Mouse (Mus musculus): Measurements from ENCODE around the gene Gsx1. TPM values are rescaled to one million over a fixed set of nuclear protein-coding genes. Genes with fewer than 3 reads are reported as not detected.

The Gsx1 gene
- total RNA-seq, 2 experiments from 2014 or later: not detected

DNA sequence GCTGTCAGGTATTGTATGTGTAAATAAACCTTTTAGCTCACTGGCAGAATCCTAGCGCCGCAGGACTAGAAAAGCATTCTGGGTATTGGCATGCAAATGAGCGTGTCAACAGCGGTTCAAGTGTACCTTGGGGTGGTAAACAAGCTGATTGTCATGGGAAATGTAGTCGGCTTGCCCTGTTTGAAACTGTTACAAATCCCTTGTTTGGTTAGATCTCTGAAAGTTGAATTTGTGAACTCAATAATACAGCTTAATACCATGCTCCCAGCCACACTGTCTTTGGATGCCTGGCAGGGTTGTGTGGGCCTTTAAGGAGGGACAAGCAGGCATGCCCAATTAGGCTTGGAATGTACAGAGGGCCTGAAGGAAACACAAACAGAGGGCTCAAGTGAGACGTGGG is 16.4 kb downstream of the Gsx1 start:
- no peak for DNase-seq (ENCODE audit: low spot score in 2 of 2)

DNA sequence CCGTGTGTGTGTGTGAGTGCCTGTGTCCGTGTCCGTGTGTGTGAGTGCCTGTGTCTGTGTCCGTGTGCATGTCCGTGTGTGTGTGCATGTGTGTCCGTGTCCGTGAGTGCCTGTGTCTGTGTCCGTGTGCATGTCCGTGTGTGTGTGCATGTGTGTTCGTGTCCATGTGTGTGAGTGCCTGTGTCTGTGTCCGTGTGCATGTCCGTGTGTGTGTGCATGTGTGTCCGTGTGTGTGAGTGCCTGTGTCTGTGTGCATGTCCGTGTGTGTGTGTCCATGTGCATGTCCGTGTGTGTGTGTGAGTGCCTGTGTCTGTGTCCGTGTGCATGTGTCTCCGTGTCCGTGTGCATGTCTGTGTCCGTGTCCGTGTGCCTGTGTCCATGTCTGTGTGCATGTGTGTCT is 19.4 kb downstream of the Gsx1 start:
- no peak for DNase-seq (ENCODE audit: low spot score in 2 of 2)

DNA sequence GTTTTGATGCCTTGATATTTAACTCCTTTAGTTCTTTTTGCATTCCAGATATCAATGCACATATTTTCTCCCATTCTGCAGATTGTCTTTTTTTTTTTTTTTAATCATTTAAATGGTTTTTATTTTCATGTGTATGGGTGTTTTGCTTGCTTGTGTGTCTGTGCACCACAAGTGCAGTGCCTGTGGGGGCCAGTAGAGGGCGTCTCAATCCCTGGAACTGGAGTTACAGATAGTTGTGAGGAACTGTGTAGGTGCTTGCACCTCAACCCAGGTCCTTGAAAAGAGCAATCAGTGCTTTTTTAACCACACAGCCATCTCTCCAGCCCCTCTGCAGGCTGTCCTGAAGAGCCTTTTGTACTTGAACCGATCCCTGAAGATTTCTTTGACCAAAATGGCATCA is 20.0 kb downstream of the Gsx1 start:
- DNase-seq (ENCODE audit: low spot score in 2 of 2): no peak

DNA sequence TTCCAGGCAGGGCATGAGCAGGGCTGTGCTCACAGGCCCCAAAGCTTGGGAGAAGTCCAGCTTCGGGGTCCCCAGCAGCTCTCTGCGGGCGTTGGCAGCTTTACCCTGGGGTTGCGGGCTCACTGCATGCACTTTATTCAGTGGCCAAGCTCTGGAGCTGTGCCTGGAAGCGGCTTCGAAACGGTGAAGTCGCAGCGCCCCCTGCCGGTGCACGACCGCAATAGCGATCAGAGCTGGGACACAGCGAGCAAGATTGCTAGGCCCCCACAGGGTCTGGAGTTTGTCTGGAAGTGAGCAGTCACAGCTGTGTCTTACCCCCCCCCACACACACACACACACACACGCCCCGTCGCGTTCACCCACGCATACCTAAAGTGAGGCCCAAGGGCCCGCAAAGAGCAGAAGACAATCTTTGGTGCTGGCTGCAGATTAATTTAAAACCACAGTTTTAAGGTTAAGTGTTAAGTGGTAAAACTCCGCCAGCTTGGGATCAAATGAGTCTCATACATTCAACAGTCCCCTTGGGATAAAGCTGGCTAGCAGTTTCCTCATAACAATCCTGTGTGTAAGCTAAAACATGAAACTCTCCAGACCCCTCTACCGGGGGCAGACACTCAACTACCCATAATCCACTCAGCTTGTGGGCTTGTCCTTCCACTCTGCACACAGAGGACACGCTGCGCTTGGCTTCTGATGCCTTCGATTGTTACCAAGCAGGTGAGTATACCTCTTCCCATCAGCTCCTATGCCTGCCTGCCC is 39.0 kb downstream of the Gsx1 start:
- DNase-seq (ENCODE audit: low spot score in 2 of 2): peak; percentile 73 to 82

DNA sequence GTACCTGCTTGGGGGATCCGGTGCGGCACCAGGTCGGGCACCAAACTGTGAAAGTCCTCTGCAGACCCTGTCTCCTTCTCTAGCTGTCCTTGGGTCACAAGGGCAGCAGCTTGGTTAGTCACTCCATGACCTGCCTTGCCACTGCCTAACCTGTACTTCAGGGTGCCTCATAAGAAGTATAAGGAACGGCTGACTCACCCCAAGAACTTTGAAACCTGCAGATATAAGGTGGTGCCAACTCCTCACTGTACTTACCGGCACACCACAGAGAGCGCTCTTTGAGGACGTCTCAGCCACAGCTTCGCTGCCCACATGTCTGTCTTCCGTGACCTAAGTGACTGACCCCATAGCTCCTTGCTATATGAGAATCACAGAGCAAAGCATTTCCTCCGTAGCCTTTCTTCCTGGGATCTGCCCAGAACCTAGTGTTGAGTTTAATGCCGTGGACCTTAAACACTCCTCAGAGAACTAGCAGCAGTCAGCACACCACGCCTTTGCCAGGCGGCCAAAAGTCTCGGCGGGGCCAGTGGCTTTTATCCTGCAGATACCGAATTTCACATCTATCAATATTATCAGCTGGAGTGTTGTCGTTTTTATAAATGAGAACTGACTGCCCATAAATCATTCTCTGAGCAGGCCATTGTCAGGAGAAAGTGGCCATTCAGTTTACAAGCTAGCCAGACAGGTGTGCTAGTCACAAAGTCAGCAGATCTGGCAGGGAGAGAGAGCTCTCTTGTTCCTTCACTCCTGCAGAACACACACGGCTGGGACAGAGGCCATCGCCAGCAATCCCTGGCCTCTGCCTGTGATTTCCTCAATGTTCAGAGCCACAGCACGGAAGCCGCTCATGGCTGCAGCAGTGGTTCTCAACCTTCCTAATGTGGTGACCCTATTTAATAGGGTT is 47.2 kb downstream of the Gsx1 start:
- no peak for DNase-seq (ENCODE audit: low spot score in 2 of 2)

Other genes with a start within 250 kb of the Gsx1 start
- 10 to 100 TPM; 37.6 to 39.0 TPM for gene Gtf3a, start 240.0 kb upstream of the Gsx1 start, total RNA-seq (2021)
- gene Mtif3, start 224.9 kb upstream of the Gsx1 start, total RNA-seq (2021): 10 to 100 TPM; 20.6 to 21.0 TPM
- 1 to 10 TPM; 8.2 to 8.7 TPM for gene Lnx2, start 112.1 kb upstream of the Gsx1 start, total RNA-seq (2021)
- 100 to 1,000 TPM; 105 TPM for gene Polr1d, start 111.6 kb upstream of the Gsx1 start, total RNA-seq (2021)
- gene Pdx1, start 81.3 kb downstream of the Gsx1 start, total RNA-seq (2021): not detected
- not detected for gene Cdx2, start 118.6 kb downstream of the Gsx1 start, total RNA-seq (2021)
- gene Urad, start 133.7 kb downstream of the Gsx1 start, total RNA-seq (2021): not detected
- gene Flt3, start 211.8 kb downstream of the Gsx1 start, total RNA-seq (2021): not detected
- gene Pan3, start 241.5 kb downstream of the Gsx1 start, total RNA-seq (2021): 10 to 100 TPM; 57.5 to 78.1 TPM